In genomic region chr8:110217198-110217597, GRCm38 (mm10) we compare ENCODE assay signal across 9 mouse cellular contexts. TPM values are rescaled to one million over a fixed set of nuclear protein-coding genes. Genes with fewer than 3 reads are reported as not detected.
DNase-seq lines count a peak whose midpoint lies in the region; ATAC-seq and TF ChIP-seq lines count a peak whose summit lies in the region.
"Had no signal": no experiment of that assay in that cellular context is flagged by ENCODE, and none has a peak within 500 bp of the region (broad histone marks: within the 10 kb centered on the region; RNA-seq: fewer than 3 reads in every experiment).

No protein-coding gene starts in this region.

- peak overlapping the region; percentile 55 for H3K4me3 ChIP-seq in kidney, embryonic 14.5 days (ENCODE audit: low read length)
- H3K4me3 ChIP-seq in forebrain, embryonic 14.5 days (ENCODE audit: low read depth, low read length): peak overlapping the region; percentile 52
- H3K4me3 ChIP-seq in liver, embryonic 11.5 days (ENCODE audit: low read depth, low read length): peak overlapping the region; percentile 63
- H3K4me3 ChIP-seq in stomach, postnatal 0 days (ENCODE audit: low read depth, low read length): peak overlapping the region; percentile 57

- no peaks in the 10 kb centered on the region for H3K27me3 ChIP-seq in kidney, embryonic 14.5 days (ENCODE audit: control insufficient read depth, insufficient read depth, low read length)
- no peaks in the 10 kb centered on the region for H3K27me3 ChIP-seq in forebrain, embryonic 14.5 days (replicated peaks; ENCODE audit: control insufficient read depth, insufficient read depth, low read length)
- no peaks in the 10 kb centered on the region for H3K27me3 ChIP-seq in liver, embryonic 11.5 days (replicated peaks; ENCODE audit: control insufficient read depth, insufficient read depth, low read length)
- no peaks in the 10 kb centered on the region for H3K27me3 ChIP-seq in stomach, postnatal 0 days (ENCODE audit: control insufficient read depth, insufficient read depth, low read length)
- H3K27me3 ChIP-seq: Patski had no signal

- peaks cover 17% of the 10 kb centered on the region for H3K36me3 ChIP-seq in kidney, embryonic 14.5 days (ENCODE audit: control insufficient read depth, insufficient read depth, low read length)
- peaks cover 12% of the 10 kb centered on the region for H3K36me3 ChIP-seq in forebrain, embryonic 14.5 days (ENCODE audit: control insufficient read depth, insufficient read depth, low read length)
- H3K36me3 ChIP-seq in liver, embryonic 11.5 days (ENCODE audit: control insufficient read depth, insufficient read depth, low read length): peaks cover 12% of the 10 kb centered on the region
- H3K36me3 ChIP-seq in stomach, postnatal 0 days (ENCODE audit: control insufficient read depth, insufficient read depth, low read length): peaks cover 8% of the 10 kb centered on the region; the same call in 1 of the 2 replicates

- intact Hi-C loops in left cerebral cortex, postnatal 4 days (cut with DNase I): no loop called here

- H3K9me3 ChIP-seq in kidney, embryonic 14.5 days (ENCODE audit: control insufficient read depth, low read length): no peaks in the 10 kb centered on the region
- no peaks in the 10 kb centered on the region for H3K9me3 ChIP-seq in forebrain, embryonic 14.5 days (replicated peaks; ENCODE audit: control insufficient read depth, low read length)
- no peaks in the 10 kb centered on the region; the same call in 1 of the 2 replicates for H3K9me3 ChIP-seq in liver, embryonic 11.5 days (ENCODE audit: control insufficient read depth, low read length)
- H3K9me3 ChIP-seq in stomach, postnatal 0 days (ENCODE audit: control insufficient read depth, low read length): no peaks in the 10 kb centered on the region

- ATAC-seq in kidney, embryonic 14.5 days (ENCODE audit: low FRiP score, low TSS enrichment): peak; percentile 26; the same call in 1 of the 2 replicates
- ATAC-seq in forebrain, embryonic 14.5 days: peak; percentile 13
- peak; percentile 5; the same call in 1 of the 2 replicates for ATAC-seq in liver, embryonic 11.5 days (replicated peaks; ENCODE audit: low FRiP score)
- ATAC-seq in stomach, postnatal 0 days (ENCODE audit: low FRiP score, low TSS enrichment): no peak
- no peak for ATAC-seq in megakaryocyte progenitor cell, adult 5-6 weeks (replicated peaks; ENCODE audit: poor library complexity)

- H3K9ac ChIP-seq in kidney, embryonic 14.5 days (ENCODE audit: low read depth, low read length): no peak overlapping the region
- no peak overlapping the region for H3K9ac ChIP-seq in forebrain, embryonic 14.5 days (ENCODE audit: low read length)
- H3K9ac ChIP-seq in liver, embryonic 11.5 days (ENCODE audit: low read depth, low read length): no peak overlapping the region
- no peak overlapping the region for H3K9ac ChIP-seq in stomach, postnatal 0 days (ENCODE audit: low read length)

- no peak for DNase-seq in kidney, postnatal 36 days
- DNase-seq in Muller cell, postnatal 12 days (ENCODE audit: inconsistent ontology term): peak; percentile 1
- DNase-seq in forebrain, embryonic 14.5 days (ENCODE audit: low spot score): no peak
- DNase-seq in liver, embryonic 11.5 days (ENCODE audit: low spot score): no peak
- DNase-seq in stomach, postnatal 0 days (ENCODE audit: low spot score): no peak
- DNase-seq in left cerebral cortex, postnatal 4 days: no peak

- peaks cover 5% of the 10 kb centered on the region for H3K4me1 ChIP-seq in kidney, embryonic 14.5 days (ENCODE audit: control insufficient read depth, insufficient read depth, low read length)
- H3K4me1 ChIP-seq in forebrain, embryonic 14.5 days (ENCODE audit: control insufficient read depth, insufficient read depth, low read length): peaks cover 10% of the 10 kb centered on the region
- H3K4me1 ChIP-seq in liver, embryonic 11.5 days (replicated peaks; ENCODE audit: control insufficient read depth, insufficient read depth, low read length): no peaks in the 10 kb centered on the region
- H3K4me1 ChIP-seq in stomach, postnatal 0 days (replicated peaks; ENCODE audit: control insufficient read depth, insufficient read depth): peaks cover 4% of the 10 kb centered on the region; the same call in 1 of the 2 replicates

- H3K27ac ChIP-seq in kidney, embryonic 14.5 days (ENCODE audit: low read depth, low read length): no peak overlapping the region
- peak overlapping the region; percentile 15; the same call in 1 of the 2 replicates for H3K27ac ChIP-seq in forebrain, embryonic 14.5 days (ENCODE audit: low read depth, low read length)
- no peak overlapping the region for H3K27ac ChIP-seq in liver, embryonic 11.5 days (ENCODE audit: low read depth, low read length)
- no peak overlapping the region for H3K27ac ChIP-seq in stomach, postnatal 0 days (replicated peaks)

- peak overlapping the region; percentile 55 for H3K4me2 ChIP-seq in kidney, embryonic 14.5 days (replicated peaks; ENCODE audit: low read depth, low read length)
- H3K4me2 ChIP-seq in forebrain, embryonic 14.5 days (ENCODE audit: low read length): peak overlapping the region; percentile 88
- H3K4me2 ChIP-seq in liver, embryonic 11.5 days: peak overlapping the region; percentile 66
- peak overlapping the region; percentile 74 for H3K4me2 ChIP-seq in stomach, postnatal 0 days (replicated peaks; ENCODE audit: low read depth)

- WGBS in kidney, embryonic 14.5 days: 29% methylated on average over 5 of the region's 5 CpGs
- 31% methylated on average over 5 of the region's 5 CpGs for WGBS in forebrain, embryonic 14.5 days
- 42% methylated on average over 5 of the region's 5 CpGs for WGBS in liver, embryonic 11.5 days
- 42% methylated on average over 5 of the region's 5 CpGs for WGBS in stomach, postnatal 0 days

- no peak for TF ChIP-seq CTCF in stomach, postnatal 0 days (IDR thresholded peaks at IDR 0.05; ENCODE audit: low read depth)

- TF ChIP-seq EP300 in stomach, postnatal 0 days (optimal IDR thresholded peaks at IDR 0.05): no peak

RNA-seq across cellular contexts. Expression of gene Cmtr2, which starts 1.7 kb away (rescaled TPM):
- polyA plus RNA-seq in kidney, embryonic 14.5 days (2014; fragmentation: Nextera tagmentation; extraction: Ambion mirVana): 6.2 and 11.1 TPM in 2 replicates
- polyA plus RNA-seq in forebrain, embryonic 14.5 days (2014; fragmentation: Nextera tagmentation; extraction: Ambion mirVana): 12.9 and 14.4 TPM in 2 replicates
- polyA plus RNA-seq in liver, embryonic 11.5 days (2014; fragmentation: Nextera tagmentation; extraction: Ambion mirVana): 8.2 and 9.9 TPM in 2 replicates
- 3.9 and 4.6 TPM in 2 replicates for polyA plus RNA-seq in stomach, postnatal 0 days (2015; fragmentation: Nextera tagmentation; extraction: Ambion mirVana)
- total RNA-seq in megakaryocyte progenitor cell, adult 5-6 weeks (2015): 9.0 and 9.6 TPM in 2 replicates
- 10.0 and 14.3 TPM in 2 replicates for total RNA-seq in megakaryocyte progenitor cell, adult 5-6 weeks (2017)
- 1 to 10 TPM; 8.1 to 8.6 TPM for total RNA-seq in left cerebral cortex, postnatal 4 days (2021)

RNA-seq across cellular contexts. Expression of gene Calb2, which starts 49.2 kb away (rescaled TPM):
- 0.13 TPM in 1 of 2 replicates, not detected in the other for polyA plus RNA-seq in kidney, embryonic 14.5 days (2014; fragmentation: Nextera tagmentation; extraction: Ambion mirVana)
- 93.2 and 128 TPM in 2 replicates for polyA plus RNA-seq in forebrain, embryonic 14.5 days (2014; fragmentation: Nextera tagmentation; extraction: Ambion mirVana)
- 0.25 and 0.49 TPM in 2 replicates for polyA plus RNA-seq in liver, embryonic 11.5 days (2014; fragmentation: Nextera tagmentation; extraction: Ambion mirVana)
- polyA plus RNA-seq in stomach, postnatal 0 days (2015; fragmentation: Nextera tagmentation; extraction: Ambion mirVana): 0.17 and 0.19 TPM in 2 replicates
- total RNA-seq in megakaryocyte progenitor cell, adult 5-6 weeks (2015): not detected in 2 replicates
- total RNA-seq in megakaryocyte progenitor cell, adult 5-6 weeks (2017): not detected in 2 replicates
- total RNA-seq in left cerebral cortex, postnatal 4 days (2021): 10 to 100 TPM; 25.8 to 44.1 TPM
- polyA plus RNA-seq: Patski had no signal

RNA-seq across cellular contexts. Expression of gene Hydin, which starts 49.6 kb away (rescaled TPM):
- polyA plus RNA-seq in kidney, embryonic 14.5 days (2014; fragmentation: Nextera tagmentation; extraction: Ambion mirVana): 0.16 TPM in 1 of 2 replicates, not detected in the other
- 0.13 and 0.38 TPM in 2 replicates for polyA plus RNA-seq in forebrain, embryonic 14.5 days (2014; fragmentation: Nextera tagmentation; extraction: Ambion mirVana)
- polyA plus RNA-seq in liver, embryonic 11.5 days (2014; fragmentation: Nextera tagmentation; extraction: Ambion mirVana): 0.05 and 0.10 TPM in 2 replicates
- 0.05 TPM in 2 replicates for polyA plus RNA-seq in stomach, postnatal 0 days (2015; fragmentation: Nextera tagmentation; extraction: Ambion mirVana)
- total RNA-seq in megakaryocyte progenitor cell, adult 5-6 weeks (2015): not detected in 2 replicates
- not detected in 2 replicates for total RNA-seq in megakaryocyte progenitor cell, adult 5-6 weeks (2017)
- under 1 TPM; 0.46 to 0.64 TPM for total RNA-seq in left cerebral cortex, postnatal 4 days (2021)

Comparison
In these comparisons a context has a peak if more than half of its experiments do, and no peak if none do; other contexts are left out.
1. ATAC-seq: peak in kidney, embryonic 14.5 days (single experiment), forebrain, embryonic 14.5 days (single experiment) and liver, embryonic 11.5 days (single experiment); none in stomach, postnatal 0 days (single experiment) and megakaryocyte progenitor cell, adult 5-6 weeks (single experiment).
2. RNA of gene Calb2, which starts 49.2 kb away (polyA plus RNA-seq): 93.2 to 128 TPM in forebrain, embryonic 14.5 days; 0.25 to 0.49 TPM in liver, embryonic 11.5 days, 0.17 to 0.19 TPM in stomach, postnatal 0 days and 0.13 TPM in kidney, embryonic 14.5 days; every median in the first group is over 10 times any median in the second.
3. Peak in every context shown above with its lines, with median percentiles within 50 percentile points of each other: H3K4me2 ChIP-seq and H3K4me3 ChIP-seq.